Mouse (Mus musculus) liver, embryonic 15.5 days (tissue): ENCODE measurements at regions not wholly inside any gene's neighbourhood (a gene's known extent, or its start where the extent isn't known, plus 50 kb on each side); places are given as distances from the start of the nearest gene placed in this dataset.

Source experiments
- ATAC-seq: fragments of 200-750 bp; cut with Nextera tagmentation; 2 replicates; pipeline ENCODE4 v1.8.0; 2017; ENCODE audit warnings: moderate number of reproducible peaks, mild to moderate bottlenecking, moderate library complexity; ENCODE audit not compliant: insufficient read depth
- H3K27ac ChIP-seq: fragments of 300-500 bp; sonication (generic); replicated peaks from 2 replicates; pipeline ENCODE4 v1.5.1; 2015; ENCODE audit warnings: mild to moderate bottlenecking, inconsistent platforms
- H3K27me3 ChIP-seq: fragments of 300-500 bp; sonication (generic); 2 replicates; pipeline ENCODE4 v1.6.1; 2015; ENCODE audit warnings: mild to moderate bottlenecking, inconsistent platforms
- H3K36me3 ChIP-seq: fragments of 300-500 bp; sonication (generic); replicated peaks from 2 replicates; pipeline ENCODE4 v1.6.1; 2015; ENCODE audit warnings: moderate library complexity, mild to moderate bottlenecking, inconsistent platforms
- H3K4me1 ChIP-seq: fragments of 300-500 bp; sonication (generic); replicated peaks from 2 replicates; pipeline ENCODE4 v1.6.1; 2015; ENCODE audit warnings: inconsistent platforms
- H3K4me2 ChIP-seq: fragments of 300-500 bp; sonication (generic); 2 replicates; pipeline ENCODE4 v1.6.1; 2015; ENCODE audit warnings: moderate library complexity, mild to moderate bottlenecking, inconsistent platforms
- H3K4me3 ChIP-seq: fragments of 300-500 bp; sonication (generic); replicated peaks from 2 replicates; pipeline ENCODE4 v1.5.1; 2015; ENCODE audit warnings: mild to moderate bottlenecking, inconsistent platforms
- H3K9ac ChIP-seq: fragments of 300-500 bp; sonication (generic); 2 replicates; pipeline ENCODE4 v1.6.1; 2015; ENCODE audit warnings: moderate library complexity, mild to moderate bottlenecking, inconsistent platforms
- H3K9me3 ChIP-seq: fragments of 300-500 bp; sonication (generic); replicated peaks from 2 replicates; pipeline ENCODE4 v1.6.1; 2016; ENCODE audit warnings: inconsistent platforms
- WGBS: fragments of 180-500 bp; shearing (Covaris S2); methylation state at CpG from one replicate; pipeline ENCODE4 v1.1.7; 2015; ENCODE audit warnings: mixed read lengths; ENCODE audit not compliant: insufficient replicate concordance; 5-methylcytosine and 5-hydroxymethylcytosine counted together

DNA sequence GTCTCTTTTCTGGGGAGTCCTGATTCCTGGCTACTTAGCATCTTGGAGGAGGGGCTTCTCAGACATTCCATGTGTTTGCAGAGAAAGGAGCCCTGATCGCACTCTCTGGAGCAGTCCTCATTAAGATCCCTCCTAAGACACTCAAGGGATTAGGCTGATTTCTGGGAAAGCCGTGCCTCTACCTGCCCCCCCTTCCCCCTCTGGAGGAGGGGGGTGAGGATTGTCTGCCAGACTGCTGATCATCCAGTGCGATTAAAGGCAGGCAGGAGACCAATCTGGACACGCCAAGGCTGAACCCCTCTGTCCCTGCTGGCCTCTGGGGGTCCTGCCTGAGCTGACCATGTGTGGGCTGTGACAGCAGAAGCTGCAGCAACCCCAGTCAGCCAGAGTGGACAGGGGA is 65.4 kb downstream of the Vegfa start:
- Histone ChIP-seq H3K4me3 (no peak overlapping the region), H3K27ac (no peak overlapping the region), H3K36me3 (no peaks in the 10 kb centered on the region), H3K27me3 (no peaks in the 10 kb centered on the region), H3K9me3 (no peaks in the 10 kb centered on the region), H3K9ac (no peak overlapping the region), H3K4me2 (no peak overlapping the region), H3K4me1 (peaks cover 29% of the 10 kb centered on the region)
- no peak for ATAC-seq
- 54% methylated on average over 4 of the region's 4 CpGs for whole genome bisulfite sequencing

DNA sequence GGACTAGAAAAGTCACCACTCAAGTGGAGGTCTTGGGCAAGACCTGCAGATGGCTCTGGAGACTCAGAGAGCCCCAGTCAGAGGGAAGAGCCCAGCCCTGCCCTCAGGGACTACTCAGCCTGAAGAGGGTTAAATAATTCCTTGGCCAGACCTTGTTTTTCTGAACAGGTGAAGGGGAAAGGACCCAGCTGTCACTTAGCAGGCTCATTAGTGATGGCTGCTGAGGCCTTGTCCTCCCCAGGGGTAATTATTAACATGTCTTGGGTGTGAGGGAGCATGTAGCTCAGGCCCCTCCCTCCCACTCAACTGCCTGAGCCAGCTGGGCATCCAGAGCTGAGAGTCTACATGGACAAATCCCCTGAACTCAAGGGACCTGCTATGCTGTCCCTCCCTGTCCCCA is 68.1 kb downstream of the Vegfa start:
- Histone ChIP-seq H3K4me3 (no peak overlapping the region), H3K4me2 (no peak overlapping the region), H3K36me3 (no peaks in the 10 kb centered on the region), H3K9me3 (no peaks in the 10 kb centered on the region), H3K4me1 (peaks cover 12% of the 10 kb centered on the region), H3K27me3 (no peaks in the 10 kb centered on the region), H3K27ac (no peak overlapping the region), H3K9ac (no peak overlapping the region)
- ATAC-seq = peak; percentile 42; the same call in 1 of the 2 replicates

DNA sequence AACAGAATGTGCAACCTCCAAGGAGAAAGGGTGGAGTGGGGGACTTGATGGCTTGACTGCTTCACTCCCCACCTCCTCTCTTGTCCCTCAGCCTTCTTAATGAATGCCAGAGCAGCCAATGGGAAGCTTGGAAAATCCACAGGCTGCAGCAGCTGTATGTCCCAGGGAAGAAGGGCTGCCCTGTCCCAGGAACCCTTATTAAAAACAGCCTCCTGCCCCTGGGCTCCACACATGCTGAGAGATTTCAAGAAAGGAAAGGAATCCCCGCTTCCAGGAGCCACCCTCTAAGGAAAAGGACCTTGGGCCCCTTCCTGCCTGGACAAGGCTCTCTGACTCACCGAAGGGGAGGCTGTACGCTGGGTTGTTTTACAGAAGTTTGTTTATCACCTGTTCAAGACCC is 68.8 kb downstream of the Vegfa start:
- ATAC-seq = no peak
- Histone ChIP-seq H3K27ac (no peak overlapping the region), H3K9ac (no peak overlapping the region)

DNA sequence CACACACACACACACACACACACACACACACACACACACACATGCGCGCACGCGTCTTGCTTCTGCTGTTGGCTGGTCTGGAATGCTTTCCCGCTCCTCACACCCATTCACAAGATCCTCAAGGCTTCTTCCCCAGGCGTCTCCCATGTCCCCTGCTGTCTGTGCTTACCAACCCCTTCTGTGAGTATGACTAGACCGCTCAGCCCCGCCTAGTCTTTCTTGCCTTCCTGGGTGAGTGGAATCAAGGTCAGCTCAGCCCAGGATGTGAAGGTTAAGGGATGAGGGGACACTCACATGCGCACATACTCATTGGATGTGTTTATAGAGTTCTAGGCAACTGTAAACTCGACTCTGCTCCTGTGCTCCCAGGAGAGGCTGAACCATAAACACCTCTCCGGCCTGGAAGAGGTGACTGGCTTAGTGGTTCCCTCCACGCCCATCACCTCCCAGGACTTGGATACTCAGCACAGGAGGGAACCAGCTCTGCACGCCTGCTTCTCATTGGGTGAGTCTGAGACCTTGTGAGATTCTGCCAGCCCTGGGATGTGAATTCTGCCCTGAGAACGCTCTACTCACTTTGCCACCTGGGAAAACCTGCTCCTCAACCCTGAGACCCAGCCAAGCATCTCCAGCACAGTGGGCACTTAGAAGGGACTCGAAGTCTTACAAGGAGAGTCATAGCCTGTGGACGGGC is 70.4 kb downstream of the Vegfa start:
- Histone ChIP-seq H3K4me3 (no peak overlapping the region), H3K27me3 (no peaks in the 10 kb centered on the region), H3K9me3 (no peaks in the 10 kb centered on the region), H3K36me3 (no peaks in the 10 kb centered on the region), H3K27ac (no peak overlapping the region), H3K4me1 (peaks cover 21% of the 10 kb centered on the region), H3K9ac (no peak overlapping the region), H3K4me2 (no peak overlapping the region)
- no peak for ATAC-seq
- 71% methylated on average over 16 of the region's 16 CpGs for WGBS

More for the DNA sequence above, 68.8 kb downstream of the Vegfa start:
- H3K4me2 ChIP-seq = no peak overlapping the region
- WGBS = 47% methylated on average over 3 of the region's 3 CpGs
- H3K36me3 ChIP-seq = no peaks in the 10 kb centered on the region
- H3K4me1 ChIP-seq = peaks cover 13% of the 10 kb centered on the region
- no peaks in the 10 kb centered on the region for H3K27me3 ChIP-seq
- H3K9me3 ChIP-seq = no peaks in the 10 kb centered on the region
- no peak overlapping the region for H3K4me3 ChIP-seq

DNA sequence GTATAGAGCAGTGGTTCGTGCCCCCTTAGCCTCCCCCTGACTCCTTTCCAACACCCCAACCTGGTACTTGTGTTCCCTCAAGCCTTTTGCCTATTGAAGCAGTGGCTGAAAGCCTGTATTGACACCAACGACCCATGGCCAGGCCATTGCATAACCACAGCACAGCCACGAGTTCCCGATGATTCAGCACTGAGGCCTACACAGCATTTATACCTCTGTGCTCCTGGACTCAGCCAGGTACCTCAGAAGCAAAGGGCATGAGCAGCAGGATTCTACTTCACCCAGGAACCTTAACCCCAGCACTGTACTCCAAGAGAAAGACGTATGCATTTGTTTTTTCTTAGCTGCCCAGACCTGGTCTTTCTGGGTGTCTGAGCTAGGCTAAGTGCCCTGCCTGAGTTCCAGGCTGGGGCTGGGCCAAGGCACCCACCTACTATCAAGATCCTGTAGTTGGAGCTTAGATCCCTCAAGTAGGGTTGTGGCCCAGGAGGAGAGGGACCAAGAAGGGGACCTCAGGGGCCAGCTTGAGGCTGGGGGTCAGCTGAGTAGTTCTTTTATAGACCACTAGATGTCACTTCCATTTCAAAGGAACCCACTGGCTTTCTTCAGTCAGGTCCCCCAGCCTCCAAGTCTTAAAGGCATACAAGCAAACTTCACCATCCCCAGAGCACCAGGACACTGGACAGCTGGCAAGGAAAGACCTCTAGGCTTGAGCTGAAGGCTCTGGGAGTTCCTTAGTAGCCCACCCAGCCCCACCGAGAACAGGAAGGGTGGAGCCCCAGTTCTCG is 73.9 kb downstream of the Vegfa start:
- Histone ChIP-seq H3K36me3 (no peaks in the 10 kb centered on the region), H3K27me3 (no peaks in the 10 kb centered on the region), H3K4me2 (no peak overlapping the region), H3K4me3 (no peak overlapping the region), H3K4me1 (peaks cover 12% of the 10 kb centered on the region), H3K27ac (0 out of 2 replicates have a peak overlapping the region, but pooled peaks have one; percentile 0), H3K9me3 (no peaks in the 10 kb centered on the region), H3K9ac (no peak overlapping the region)
- 35% methylated on average over 7 of the region's 7 CpGs for WGBS
- ATAC-seq = peak; percentile 77

DNA sequence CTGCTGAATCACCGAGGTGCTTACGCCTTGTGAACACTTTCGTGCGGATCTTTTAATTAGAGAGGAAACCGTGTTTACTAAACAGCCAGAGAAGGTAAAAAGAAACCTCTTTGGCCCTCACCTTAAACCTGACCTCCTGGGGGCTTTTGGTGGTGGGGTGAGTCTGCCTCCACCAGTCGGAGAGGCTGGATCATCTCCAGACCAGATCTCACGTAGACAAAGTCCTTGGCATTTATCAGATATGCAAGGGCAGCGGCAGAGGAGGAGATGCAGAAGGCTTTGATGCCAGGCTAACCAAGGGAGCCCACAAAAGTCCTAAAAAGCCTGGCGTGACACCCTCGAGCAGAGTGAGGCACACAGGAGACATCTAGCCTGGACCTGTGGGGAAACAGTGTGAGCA is 76.7 kb downstream of the Vegfa start:
- no peaks in the 10 kb centered on the region for H3K36me3 ChIP-seq
- H3K9ac ChIP-seq = no peak overlapping the region
- no peak for ATAC-seq
- H3K4me1 ChIP-seq = peaks cover 17% of the 10 kb centered on the region
- H3K4me2 ChIP-seq = no peak overlapping the region
- 44% methylated on average over 10 of the region's 10 CpGs for WGBS
- H3K27me3 ChIP-seq = peaks cover 3% of the 10 kb centered on the region; the same call in 1 of the 2 replicates
- H3K27ac ChIP-seq = no peak overlapping the region
- no peaks in the 10 kb centered on the region for H3K9me3 ChIP-seq
- no peak overlapping the region for H3K4me3 ChIP-seq

DNA sequence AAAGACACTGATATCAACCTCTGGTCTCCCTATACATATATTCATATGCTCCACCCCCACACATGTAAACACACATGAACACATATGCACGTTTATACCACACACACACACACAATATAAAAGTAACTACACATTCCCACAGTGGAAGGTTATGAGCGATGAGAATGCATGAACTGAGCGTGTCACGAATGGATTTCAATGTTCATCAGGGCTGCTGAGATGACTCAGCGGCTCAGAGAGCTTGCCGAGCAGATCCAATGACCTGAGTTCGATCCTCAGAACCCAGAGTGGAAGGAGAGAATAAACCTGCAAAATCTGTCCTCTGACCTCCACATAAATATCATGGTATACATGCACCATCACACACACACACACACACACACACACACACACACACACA is 77.3 kb downstream of the Vegfa start:
- ATAC-seq = no peak
- H3K9me3 ChIP-seq = no peaks in the 10 kb centered on the region
- H3K27me3 ChIP-seq = peaks cover 3% of the 10 kb centered on the region; the same call in 1 of the 2 replicates
- no peak overlapping the region for H3K9ac ChIP-seq
- H3K4me1 ChIP-seq = peaks cover 17% of the 10 kb centered on the region
- H3K4me2 ChIP-seq = no peak overlapping the region
- H3K27ac ChIP-seq = no peak overlapping the region
- 65% methylated on average over 7 of the region's 7 CpGs for WGBS
- no peak overlapping the region for H3K4me3 ChIP-seq
- H3K36me3 ChIP-seq = no peaks in the 10 kb centered on the region

DNA sequence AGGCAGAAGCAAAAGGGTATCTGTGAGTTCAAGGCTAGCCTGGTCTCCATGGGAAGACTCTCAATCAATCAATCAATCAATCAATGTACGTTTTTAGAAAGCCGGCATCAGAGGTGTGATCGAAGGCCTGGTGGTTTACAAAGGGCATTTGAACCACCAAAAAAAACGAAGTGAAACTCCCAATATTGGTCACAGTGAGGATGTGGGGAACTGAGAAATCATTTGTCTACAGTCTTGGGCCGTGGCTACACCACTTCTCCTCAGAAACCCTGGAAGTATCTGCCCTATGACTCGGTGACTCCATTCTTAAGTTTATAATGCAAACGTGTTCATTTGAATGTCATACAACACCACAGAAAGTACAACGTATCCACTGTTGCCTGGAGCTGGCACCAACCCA is 78.6 kb downstream of the Vegfa start:
- Histone ChIP-seq H3K4me2 (no peak overlapping the region), H3K9me3 (no peaks in the 10 kb centered on the region), H3K9ac (no peak overlapping the region), H3K36me3 (no peaks in the 10 kb centered on the region), H3K27me3 (peaks cover 3% of the 10 kb centered on the region; the same call in 1 of the 2 replicates), H3K4me3 (no peak overlapping the region), H3K4me1 (peaks cover 17% of the 10 kb centered on the region), H3K27ac (no peak overlapping the region)
- 59% methylated on average over 8 of the region's 8 CpGs for WGBS
- no peak for ATAC-seq

DNA sequence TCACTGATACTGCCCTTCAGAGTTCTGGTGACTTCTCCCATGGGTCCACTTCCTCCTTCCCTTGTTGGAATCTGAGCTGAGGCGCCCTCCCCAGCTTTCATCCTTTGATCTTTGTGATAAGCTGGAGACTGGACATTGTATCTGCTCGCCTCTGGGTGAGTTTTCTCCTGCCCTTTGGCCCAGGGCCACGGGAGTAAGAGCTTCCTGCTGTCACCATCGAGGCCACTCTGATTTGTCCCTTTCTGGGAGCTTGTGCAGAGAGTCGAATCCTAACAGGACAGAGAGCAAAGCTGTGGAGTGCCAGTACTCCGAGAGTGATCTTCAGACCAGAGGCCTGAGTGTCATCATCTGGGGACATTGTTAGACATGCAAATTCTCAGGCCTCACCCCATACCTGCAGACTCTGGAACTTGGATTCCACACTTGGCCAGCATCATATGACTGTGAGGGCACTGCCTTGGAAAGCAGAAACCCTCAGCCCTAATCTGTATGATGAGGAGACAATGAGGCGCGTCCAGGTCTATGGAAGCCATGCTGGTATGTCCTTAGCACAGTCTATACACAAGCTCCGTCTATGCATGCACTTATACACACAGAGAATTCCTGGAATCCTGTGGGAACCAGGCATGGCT is 81.5 kb downstream of the Vegfa start:
- ATAC-seq = no peak
- H3K9ac ChIP-seq = no peak overlapping the region
- no peaks in the 10 kb centered on the region for H3K36me3 ChIP-seq
- no peak overlapping the region for H3K27ac ChIP-seq
- H3K27me3 ChIP-seq = peaks cover 3% of the 10 kb centered on the region; the same call in 1 of the 2 replicates
- H3K9me3 ChIP-seq = no peaks in the 10 kb centered on the region
- H3K4me2 ChIP-seq = no peak overlapping the region
- WGBS = 35% methylated on average over 9 of the region's 9 CpGs
- H3K4me1 ChIP-seq = peaks cover 12% of the 10 kb centered on the region; the same call in 1 of the 2 replicates
- no peak overlapping the region for H3K4me3 ChIP-seq

DNA sequence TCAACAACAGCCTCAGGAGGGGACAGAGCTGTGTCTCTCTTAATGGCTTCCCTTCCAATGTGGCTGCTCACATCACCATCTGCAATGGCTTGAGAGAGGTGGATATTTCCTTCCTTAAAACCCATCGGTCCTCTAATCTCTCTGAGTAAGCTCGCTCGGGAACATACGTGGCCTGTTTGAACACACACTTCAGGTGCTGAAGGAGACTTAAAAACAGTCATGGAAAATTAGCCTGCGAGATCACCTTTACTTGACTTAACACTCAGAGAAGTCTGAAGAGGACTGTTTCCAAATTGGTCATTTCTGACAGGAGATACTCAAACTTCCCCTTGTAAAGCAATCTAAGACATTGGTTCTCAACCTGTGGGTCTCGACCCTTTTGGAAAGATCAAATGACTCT is 83.0 kb downstream of the Vegfa start:
- Histone ChIP-seq H3K4me2 (no peak overlapping the region), H3K9me3 (no peaks in the 10 kb centered on the region), H3K9ac (no peak overlapping the region), H3K36me3 (no peaks in the 10 kb centered on the region), H3K27me3 (peaks cover 3% of the 10 kb centered on the region; the same call in 1 of the 2 replicates), H3K4me1 (peaks cover 12% of the 10 kb centered on the region; the same call in 1 of the 2 replicates), H3K4me3 (no peak overlapping the region), H3K27ac (no peak overlapping the region)
- ATAC-seq = no peak
- 51% methylated on average over 6 of the region's 6 CpGs for WGBS

DNA sequence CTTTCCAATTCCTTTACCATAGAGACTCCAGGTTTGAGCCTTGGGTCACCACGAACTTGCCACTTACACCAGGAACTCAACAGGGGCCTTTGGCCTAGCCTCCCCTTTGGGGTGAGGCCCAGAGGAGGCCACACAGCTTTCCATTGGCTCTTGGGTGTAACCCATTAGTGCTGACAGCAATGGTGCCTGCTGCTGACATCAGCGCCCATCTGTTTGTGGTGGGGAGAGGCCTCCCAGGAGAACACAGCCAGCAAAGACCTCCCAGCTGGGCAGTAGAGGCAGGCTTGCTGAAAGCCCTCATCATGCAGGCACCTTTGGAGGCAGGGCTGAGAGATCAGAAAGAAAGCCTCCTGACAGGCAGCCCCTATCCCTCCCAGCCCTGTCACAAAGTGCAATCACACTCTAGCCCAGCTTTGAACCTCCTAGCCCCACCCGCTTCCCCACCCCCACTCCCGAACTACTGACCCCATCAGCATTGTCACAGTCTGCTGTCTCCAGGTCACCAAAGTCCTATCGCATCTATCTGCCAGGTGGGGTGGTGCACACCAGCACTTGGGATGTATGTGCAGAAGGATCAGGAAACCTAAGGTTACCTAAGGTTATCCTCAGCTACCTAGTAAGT is 83.7 kb downstream of the Vegfa start:
- H3K4me1 ChIP-seq = peaks cover 12% of the 10 kb centered on the region; the same call in 1 of the 2 replicates
- H3K27ac ChIP-seq = no peak overlapping the region
- no peak overlapping the region for H3K4me3 ChIP-seq
- no peaks in the 10 kb centered on the region for H3K36me3 ChIP-seq
- 46% methylated on average over 5 of the region's 5 CpGs for WGBS
- H3K9ac ChIP-seq = no peak overlapping the region
- H3K27me3 ChIP-seq = peaks cover 3% of the 10 kb centered on the region; the same call in 1 of the 2 replicates
- no peak overlapping the region for H3K4me2 ChIP-seq
- ATAC-seq = no peak
- no peaks in the 10 kb centered on the region for H3K9me3 ChIP-seq
